Mouse (Mus musculus) brown adipose tissue, adult 24 weeks (tissue): ENCODE measurements at regions not wholly inside any gene's neighbourhood (a gene's known extent, or its start where the extent isn't known, plus 50 kb on each side); places are given as distances from the start of the nearest gene placed in this dataset.

Experiments used
- H3K27ac ChIP-seq: fragments of 200-500 bp; replicated peaks from 2 replicates; pipeline ENCODE4 v1.5.1; 2012; ENCODE audit warnings: low read depth, mild to moderate bottlenecking, low read length
- H3K4me1 ChIP-seq: fragments of 200-500 bp; 2 replicates; pipeline ENCODE4 v1.6.1; 2012; ENCODE audit warnings: low read length, mixed read lengths; ENCODE audit not compliant: control insufficient read depth, insufficient read depth, insufficient read length
- H3K4me3 ChIP-seq: fragments of 200-500 bp; 2 replicates; pipeline ENCODE4 v1.5.1; 2012; ENCODE audit warnings: low read depth, mild to moderate bottlenecking, low read length, moderate library complexity; ENCODE audit not compliant: insufficient read depth

GRCm38 (mm10) chr9:83249871-83250270 lies 103.4 kb upstream of the Hmgn3 start:
- Histone ChIP-seq H3K27ac (no peak overlapping the region), H3K4me3 (no peak overlapping the region), H3K4me1 (no peaks in the 10 kb centered on the region)

DNA sequence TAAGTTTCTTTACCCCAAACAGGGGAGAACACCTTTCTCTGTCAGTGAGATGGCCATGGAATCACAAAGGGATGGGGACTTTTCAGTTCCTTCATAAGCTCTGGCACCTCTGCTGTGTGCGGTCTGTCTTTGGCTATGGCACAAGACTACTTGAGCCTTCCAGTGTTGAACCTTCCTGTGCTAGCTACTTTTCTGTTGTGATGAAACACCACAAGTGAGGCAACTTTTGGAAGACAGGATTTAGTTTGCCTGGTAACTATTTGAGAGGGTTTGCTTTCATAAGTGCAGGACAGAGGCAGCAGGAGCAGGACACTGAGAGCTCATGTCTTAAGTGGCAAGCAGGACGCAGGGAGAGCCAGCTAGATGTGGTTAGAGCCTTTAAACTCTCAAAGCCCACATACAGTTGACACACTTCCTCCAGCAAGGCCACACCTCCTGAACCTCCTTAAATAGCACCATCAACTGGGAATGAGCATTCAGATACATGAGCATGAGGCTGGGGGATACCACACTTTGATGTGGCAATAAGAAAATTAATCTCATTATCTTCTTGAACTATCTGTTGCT lies 101.8 kb upstream of the Hmgn3 start:
- Histone ChIP-seq H3K27ac (no peak overlapping the region), H3K4me1 (no peaks in the 10 kb centered on the region), H3K4me3 (no peak overlapping the region)

GRCm38 (mm10) chr9:83247066-83247668 lies 100.7 kb upstream of the Hmgn3 start:
- H3K4me1 ChIP-seq, result no peaks in the 10 kb centered on the region
- no peak overlapping the region for H3K4me3 ChIP-seq
- no peak overlapping the region for H3K27ac ChIP-seq

- H3K4me3 ChIP-seq, result no peak overlapping the region
- no peaks in the 10 kb centered on the region for H3K4me1 ChIP-seq
- H3K27ac ChIP-seq, result no peak overlapping the region
Measured at GRCm38 (mm10) chr9:83241119-83241518, 94.6 kb upstream of the Hmgn3 start.

DNA sequence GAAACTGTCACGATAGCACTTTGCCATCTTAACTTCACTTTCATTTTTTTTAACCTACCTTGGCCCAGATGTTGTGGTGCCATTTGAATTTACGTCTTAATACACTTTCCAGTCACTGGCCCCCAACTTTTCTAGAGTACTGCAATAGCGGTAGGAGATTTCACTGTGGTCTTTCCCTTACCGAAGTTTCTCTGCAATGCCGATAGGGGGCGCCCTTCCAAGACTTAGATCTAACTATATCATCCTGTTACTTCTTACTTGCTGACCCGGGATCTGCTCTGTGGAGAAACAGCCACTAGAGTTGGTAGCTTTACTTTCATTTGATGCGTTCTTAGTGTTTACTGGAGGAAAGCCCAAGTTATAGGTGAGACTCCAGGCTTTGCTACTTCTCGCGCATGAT lies 92.6 kb upstream of the Hmgn3 start:
- Histone ChIP-seq H3K27ac (no peak overlapping the region), H3K4me1 (no peaks in the 10 kb centered on the region), H3K4me3 (no peak overlapping the region)

GRCm38 (mm10) chr9:83221866-83222265 lies 75.4 kb upstream of the Hmgn3 start:
- no peak overlapping the region for H3K27ac ChIP-seq
- H3K4me3 ChIP-seq, result no peak overlapping the region
- no peaks in the 10 kb centered on the region for H3K4me1 ChIP-seq

GRCm38 (mm10) chr9:83202583-83202982 lies 56.1 kb upstream of the Hmgn3 start:
- Histone ChIP-seq H3K27ac (no peak overlapping the region), H3K4me1 (no peaks in the 10 kb centered on the region), H3K4me3 (no peak overlapping the region)

- Histone ChIP-seq H3K4me3 (no peak overlapping the region), H3K4me1 (no peaks in the 10 kb centered on the region)
Measured at GRCm38 (mm10) chr9:83199771-83200170, 53.3 kb upstream of the Hmgn3 start.

GRCm38 (mm10) chr9:83199176-83199575 lies 52.7 kb upstream of the Hmgn3 start:
- H3K27ac ChIP-seq, result no peak overlapping the region
- H3K4me1 ChIP-seq, result no peaks in the 10 kb centered on the region

More at GRCm38 (mm10) chr9:83199771-83200170, 53.3 kb upstream of the Hmgn3 start:
- no peak overlapping the region for H3K27ac ChIP-seq

GRCm38 (mm10) chr9:83197013-83197412 lies 50.5 kb upstream of the Hmgn3 start:
- H3K4me1 ChIP-seq, result no peaks in the 10 kb centered on the region
- no peak overlapping the region for H3K4me3 ChIP-seq
- H3K27ac ChIP-seq, result no peak overlapping the region

More at GRCm38 (mm10) chr9:83199176-83199575, 52.7 kb upstream of the Hmgn3 start:
- no peak overlapping the region for H3K4me3 ChIP-seq
